Mouse (Mus musculus) midbrain, embryonic 11.5 days (tissue): ENCODE results near the gene Atpif1. TPM values are rescaled to one million over a fixed set of nuclear protein-coding genes. Genes with fewer than 3 reads are reported as not detected.

ENCODE experiments used
- ATAC-seq: fragments of 200-750 bp; cut with Nextera tagmentation; 2 replicates; pipeline ENCODE4 v1.8.0; 2017; ENCODE audit warnings: moderate TSS enrichment, moderate library complexity; ENCODE audit not compliant: low FRiP score
- DNase-seq: peaks from one replicate; pipeline ENCODE4 v3.0.0; 2015; ENCODE audit warnings: low spot score; ENCODE audit errors: missing footprints
- H3K27ac ChIP-seq: fragments of 300-500 bp; sonication (generic); 2 replicates; pipeline ENCODE4 v1.5.1; 2014; ENCODE audit warnings: low read depth, low read length
- H3K27me3 ChIP-seq: fragments of 300-500 bp; sonication (generic); 2 replicates; pipeline ENCODE4 v1.6.1; 2014; ENCODE audit warnings: mild to moderate bottlenecking, low read length, moderate library complexity, mixed read lengths; ENCODE audit not compliant: control insufficient read depth, insufficient read depth
- H3K36me3 ChIP-seq: fragments of 300-500 bp; sonication (generic); 2 replicates; pipeline ENCODE4 v1.6.1; 2014; ENCODE audit warnings: mild to moderate bottlenecking, low read length, moderate library complexity, mixed read lengths; ENCODE audit not compliant: control insufficient read depth, insufficient read depth
- H3K4me1 ChIP-seq: fragments of 300-500 bp; sonication (generic); 2 replicates; pipeline ENCODE4 v1.6.1; 2014; ENCODE audit warnings: low read length; ENCODE audit not compliant: control insufficient read depth, insufficient read depth
- H3K4me2 ChIP-seq: fragments of 300-500 bp; sonication (generic); 2 replicates; pipeline ENCODE4 v1.6.1; 2014; ENCODE audit warnings: mild to moderate bottlenecking, moderate library complexity
- H3K4me3 ChIP-seq: fragments of 300-500 bp; sonication (generic); 2 replicates; pipeline ENCODE4 v1.5.1; 2014; ENCODE audit warnings: low read depth, low read length
- H3K9ac ChIP-seq: fragments of 300-500 bp; sonication (generic); 2 replicates; pipeline ENCODE4 v1.6.1; 2014; ENCODE audit warnings: low read length
- H3K9me3 ChIP-seq: fragments of 300-500 bp; sonication (generic); 2 replicates; pipeline ENCODE4 v1.6.1; 2016; ENCODE audit warnings: low read length; ENCODE audit not compliant: control insufficient read depth
- WGBS: fragments of 180-500 bp; shearing (Covaris S2); extraction: QIAGEN DNeasy Blood & Tissue Kit; methylation state at CpG from one replicate; pipeline ENCODE4 v1.1.7; 2014; 5-methylcytosine and 5-hydroxymethylcytosine counted together
- polyA plus RNA-seq: library from polyadenylated mRNA; unstranded; fragments of >200 nt; fragmentation: Nextera tagmentation; extraction: Ambion mirVana; gene quantifications from 2 replicates; pipeline ENCODE4 v1.2.1, GENCODE M21; 2014

Gene Atpif1
- polyA plus RNA-seq, 1 experiment from 2014 or later = 1,016 TPM

DNA sequence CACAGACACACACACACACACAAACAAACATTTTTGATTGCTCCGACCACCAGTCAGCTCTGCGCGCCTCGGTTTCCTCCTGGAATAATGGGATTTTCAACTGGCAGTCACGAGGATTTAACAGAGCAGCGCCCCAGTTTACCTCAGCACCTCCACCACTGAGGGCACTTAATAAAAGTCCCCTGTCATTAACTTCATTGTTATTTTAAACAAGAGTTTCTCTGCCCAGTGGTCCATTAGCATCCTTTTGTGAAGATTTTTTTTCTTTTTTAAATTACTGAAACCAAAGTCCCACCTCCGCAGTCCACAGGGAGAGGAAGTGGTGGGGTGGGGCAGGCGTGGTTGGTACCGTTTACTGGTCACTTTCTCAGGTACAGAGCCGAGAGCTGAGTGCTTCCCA is 27.7 kb downstream of the Atpif1 start:
- ATAC-seq (no peak), DNase-seq (no peak)
- no peak overlapping the region for H3K4me2 ChIP-seq
- no peak overlapping the region for H3K27ac ChIP-seq
- no peaks in the 10 kb centered on the region for H3K36me3 ChIP-seq
- WGBS = 28% methylated on average over 10 of the region's 10 CpGs
- H3K4me1 ChIP-seq = peaks cover 2% of the 10 kb centered on the region; the same call in 1 of the 2 replicates
- no peaks in the 10 kb centered on the region for H3K27me3 ChIP-seq
- H3K9ac ChIP-seq = no peak overlapping the region
- H3K4me3 ChIP-seq = no peak overlapping the region
- no peaks in the 10 kb centered on the region for H3K9me3 ChIP-seq

DNA sequence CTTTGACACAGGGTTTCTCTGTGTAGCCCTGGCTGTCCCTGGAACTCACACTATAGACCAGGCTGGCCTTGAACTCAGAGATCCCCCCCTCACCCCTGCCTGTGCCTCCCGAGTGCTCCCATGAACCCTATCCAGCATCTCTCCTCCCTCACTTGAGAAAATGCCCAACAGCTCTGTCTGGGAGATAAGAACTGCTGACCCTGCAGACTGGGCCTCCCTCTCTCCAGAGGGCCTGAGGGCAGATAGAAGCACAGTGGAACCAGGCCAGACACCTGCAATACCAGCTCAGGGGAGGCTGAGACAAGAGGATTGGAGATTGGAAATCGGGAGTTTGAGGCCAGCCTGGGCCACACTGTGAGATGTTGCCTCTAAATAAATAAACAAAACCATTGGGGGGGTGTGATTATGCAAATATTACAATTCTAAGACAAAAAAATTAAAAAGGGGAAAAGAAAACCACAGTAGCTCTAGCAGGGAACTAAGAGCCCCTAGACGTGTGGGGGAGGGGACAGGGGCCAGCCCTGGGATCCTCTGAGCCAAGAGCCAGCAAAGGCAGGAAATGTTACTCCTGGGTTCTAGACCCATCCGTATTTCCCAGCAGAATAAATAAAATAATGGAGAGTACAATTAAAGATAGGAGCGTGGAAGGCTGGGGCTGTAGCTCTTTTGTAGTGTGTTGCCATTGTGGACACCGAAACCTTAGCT is 28.3 kb downstream of the Atpif1 start:
- Histone ChIP-seq H3K4me2 (no peak overlapping the region), H3K4me3 (no peak overlapping the region)

DNA sequence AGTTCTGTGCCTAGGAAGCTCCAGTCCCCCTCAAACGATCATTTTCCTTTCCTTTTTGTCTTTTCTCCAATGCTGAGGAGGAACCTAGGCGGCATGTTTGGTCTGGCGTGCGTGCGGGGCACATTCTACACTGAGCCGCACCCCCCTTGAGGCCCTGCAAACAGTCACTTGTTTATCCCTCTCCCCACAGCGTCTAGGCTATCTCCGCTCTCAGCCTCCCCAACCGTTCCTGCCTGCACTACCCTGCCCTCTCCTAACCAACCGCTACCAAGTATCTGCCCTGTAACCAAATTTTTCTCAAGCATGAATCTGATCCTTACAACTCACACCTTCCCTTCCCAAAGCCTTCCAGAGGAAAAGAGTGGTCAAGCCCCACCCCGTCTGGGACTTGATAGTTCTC is 30.1 kb downstream of the Atpif1 start:
- WGBS = 86% methylated on average over 11 of the region's 11 CpGs
- no peaks in the 10 kb centered on the region for H3K9me3 ChIP-seq
- ATAC-seq (no peak), DNase-seq (no peak)
- H3K4me1 ChIP-seq = no peaks in the 10 kb centered on the region; the same call in 1 of the 2 replicates
- H3K36me3 ChIP-seq = peaks cover 2% of the 10 kb centered on the region; the same call in 1 of the 2 replicates
- H3K27ac ChIP-seq = no peak overlapping the region
- H3K9ac ChIP-seq = no peak overlapping the region
- H3K4me2 ChIP-seq = no peak overlapping the region
- no peak overlapping the region for H3K4me3 ChIP-seq
- no peaks in the 10 kb centered on the region for H3K27me3 ChIP-seq

More for the DNA sequence above, 28.3 kb downstream of the Atpif1 start:
- Histone ChIP-seq H3K27ac (no peak overlapping the region), H3K4me1 (peaks cover 2% of the 10 kb centered on the region; the same call in 1 of the 2 replicates), H3K27me3 (no peaks in the 10 kb centered on the region), H3K9me3 (no peaks in the 10 kb centered on the region), H3K36me3 (no peaks in the 10 kb centered on the region), H3K9ac (no peak overlapping the region)
- WGBS = 62% methylated on average over 6 of the region's 6 CpGs
- ATAC-seq (no peak), DNase-seq (no peak)

DNA sequence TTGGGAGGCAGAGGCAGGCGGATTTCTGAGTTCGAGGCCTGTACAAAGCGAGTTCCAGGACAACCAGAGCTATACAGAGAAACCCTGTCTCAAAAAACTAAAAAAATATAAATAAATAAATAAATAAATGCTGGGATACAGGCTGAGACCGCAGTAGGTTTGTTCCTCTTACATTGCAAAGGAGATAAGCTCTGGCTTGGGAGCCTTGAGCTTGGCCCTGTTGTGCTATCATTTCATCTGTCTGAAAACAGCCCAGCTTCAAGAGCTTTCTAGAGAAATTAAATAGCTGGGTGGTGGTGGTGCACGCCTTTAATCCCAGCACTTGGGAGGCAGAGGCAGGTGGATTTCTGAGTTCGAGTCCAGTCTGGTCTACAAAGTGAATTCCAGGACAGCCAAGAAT is 31.8 kb downstream of the Atpif1 start:
- Histone ChIP-seq H3K4me1 (no peaks in the 10 kb centered on the region), H3K36me3 (peaks cover 5% of the 10 kb centered on the region; the same call in 1 of the 2 replicates), H3K9me3 (no peaks in the 10 kb centered on the region), H3K4me2 (no peak overlapping the region), H3K9ac (no peak overlapping the region), H3K4me3 (no peak overlapping the region), H3K27ac (no peak overlapping the region), H3K27me3 (no peaks in the 10 kb centered on the region)
- 97% methylated on average over 6 of the region's 6 CpGs for WGBS
- DNase-seq = no peak
- ATAC-seq = no peak

DNA sequence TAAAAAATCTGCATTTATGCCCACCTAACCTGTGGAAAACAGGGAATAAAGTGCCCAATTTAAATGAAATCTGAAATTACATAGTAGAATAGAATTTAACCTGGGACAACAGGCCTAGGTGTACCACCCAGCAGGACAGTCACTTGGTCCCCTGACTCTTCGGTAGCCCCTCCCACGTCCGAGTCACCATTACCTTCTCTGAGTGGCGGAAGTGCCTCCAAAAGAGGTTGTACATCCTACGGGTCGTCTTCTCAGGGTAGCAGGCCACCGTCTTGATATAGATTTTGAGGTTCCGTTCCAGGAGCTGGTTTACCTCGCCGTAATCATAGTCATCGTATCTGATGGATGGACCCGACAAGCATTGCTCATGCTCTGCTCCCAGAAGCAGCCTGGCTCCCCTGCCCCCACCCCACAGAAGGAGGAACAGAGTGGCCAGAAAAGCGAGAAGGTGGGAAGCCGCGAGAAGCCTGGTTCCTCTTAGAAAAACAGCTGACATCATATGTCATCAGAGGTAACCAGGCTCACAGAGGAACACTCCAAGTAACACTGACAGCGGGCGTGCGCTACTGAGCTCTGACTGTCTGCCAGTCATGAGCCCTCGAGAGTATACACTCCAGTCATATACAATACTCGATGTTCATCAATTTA is 39.1 kb downstream of the Atpif1 start:
- Histone ChIP-seq H3K4me1 (no peaks in the 10 kb centered on the region), H3K27ac (no peak overlapping the region), H3K4me3 (no peak overlapping the region), H3K27me3 (no peaks in the 10 kb centered on the region), H3K9me3 (no peaks in the 10 kb centered on the region), H3K4me2 (no peak overlapping the region), H3K9ac (no peak overlapping the region), H3K36me3 (peaks cover 5% of the 10 kb centered on the region; the same call in 1 of the 2 replicates)
- ATAC-seq (no peak), DNase-seq (peak; percentile 37)
- WGBS = 91% methylated on average over 20 of the region's 20 CpGs

DNA sequence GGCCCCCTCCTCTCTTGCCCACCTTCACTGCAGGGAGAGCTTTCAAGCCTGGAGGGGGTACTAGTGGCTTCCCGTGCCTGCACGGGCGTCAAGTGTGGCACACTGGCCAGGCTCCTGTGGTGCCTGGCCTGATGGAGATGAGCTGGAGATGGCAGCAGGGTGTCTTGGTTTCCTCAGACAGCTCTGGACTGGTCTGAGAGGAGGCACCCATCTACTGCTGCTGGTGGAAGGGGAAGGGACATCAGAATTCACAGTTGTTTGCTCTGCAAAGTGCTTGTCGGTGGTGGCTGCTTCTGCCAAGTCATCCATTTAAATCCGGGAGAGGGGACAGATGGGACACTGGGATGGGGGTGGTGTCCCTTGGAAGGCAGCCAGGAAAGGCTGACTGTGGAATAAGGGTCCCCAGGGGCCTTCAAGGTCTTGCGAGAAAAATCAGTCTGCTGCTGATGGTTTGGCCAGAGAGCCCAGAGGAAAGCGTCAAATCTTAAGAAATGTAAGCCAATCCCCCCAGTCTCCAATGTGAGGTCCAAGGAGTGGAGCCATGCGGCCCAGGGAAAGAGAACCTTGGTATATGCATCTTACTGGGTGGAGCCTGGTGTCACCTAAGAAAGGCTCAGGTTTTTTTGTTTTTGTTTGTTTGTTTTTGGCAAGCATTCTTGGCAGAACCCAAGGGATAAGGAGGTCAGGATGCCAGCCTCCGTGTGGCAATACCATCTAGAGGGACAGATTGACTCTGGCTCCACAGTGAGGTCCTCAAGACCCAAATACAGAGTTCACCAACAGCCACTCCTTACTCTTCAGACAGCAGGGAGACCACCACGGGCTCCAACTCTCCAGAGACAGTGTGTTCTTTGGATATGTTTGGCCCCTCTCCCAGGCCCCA is 41.0 kb downstream of the Atpif1 start:
- Histone ChIP-seq H3K27ac (no peak overlapping the region), H3K27me3 (no peaks in the 10 kb centered on the region), H3K9me3 (no peaks in the 10 kb centered on the region), H3K36me3 (no peaks in the 10 kb centered on the region), H3K4me1 (no peaks in the 10 kb centered on the region), H3K4me3 (no peak overlapping the region), H3K4me2 (no peak overlapping the region), H3K9ac (no peak overlapping the region)
- DNase-seq (peak; percentile 59), ATAC-seq (no peak)
- 81% methylated on average over 10 of the region's 10 CpGs for WGBS

DNA sequence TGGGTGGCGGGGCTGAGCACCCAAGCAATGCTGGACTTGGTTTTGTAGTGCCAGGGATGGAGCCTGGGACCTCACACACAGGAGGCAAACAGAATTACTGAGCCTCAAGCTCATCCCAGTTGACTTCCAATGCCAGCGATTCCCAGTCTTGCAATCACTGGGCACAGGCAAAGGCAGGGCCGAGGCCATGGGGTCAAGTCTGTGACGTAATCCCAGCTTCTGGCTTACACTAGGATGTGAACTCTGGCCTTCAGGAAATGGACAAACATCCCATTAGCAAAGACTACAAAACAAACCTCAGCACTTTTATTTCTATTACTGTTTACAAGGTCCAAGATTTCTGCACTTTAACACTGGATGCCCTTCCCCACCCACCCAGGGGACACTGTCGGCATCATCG is 41.7 kb downstream of the Atpif1 start:
- Histone ChIP-seq H3K9ac (no peak overlapping the region), H3K27me3 (no peaks in the 10 kb centered on the region), H3K4me2 (no peak overlapping the region), H3K27ac (no peak overlapping the region), H3K9me3 (no peaks in the 10 kb centered on the region), H3K4me3 (no peak overlapping the region), H3K4me1 (no peaks in the 10 kb centered on the region), H3K36me3 (no peaks in the 10 kb centered on the region)
- 83% methylated on average over 6 of the region's 6 CpGs for WGBS
- DNase-seq = no peak
- no peak for ATAC-seq

DNA sequence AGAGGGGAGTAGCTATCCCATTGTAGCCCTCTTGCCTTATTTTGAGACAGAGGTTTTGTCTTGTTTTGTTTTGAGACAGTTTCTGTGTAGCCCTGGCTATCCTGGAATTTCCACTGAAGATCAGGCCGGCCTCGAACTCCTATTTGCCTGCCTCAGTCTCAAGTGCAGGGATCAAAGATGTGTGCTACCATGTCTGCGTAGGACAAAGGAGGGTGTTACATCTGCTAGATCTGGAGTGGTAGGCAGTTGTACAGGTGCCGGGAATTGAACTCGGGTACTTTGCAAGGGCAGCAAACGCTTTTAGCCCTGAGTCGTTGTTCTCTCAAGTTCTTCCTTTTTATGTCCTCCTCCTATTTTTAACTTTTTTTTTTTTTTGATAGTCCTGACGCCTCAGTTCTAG is 42.4 kb downstream of the Atpif1 start:
- 91% methylated on average over 8 of the region's 8 CpGs for WGBS
- Histone ChIP-seq H3K27me3 (no peaks in the 10 kb centered on the region), H3K9ac (no peak overlapping the region), H3K9me3 (no peaks in the 10 kb centered on the region), H3K36me3 (no peaks in the 10 kb centered on the region), H3K27ac (no peak overlapping the region), H3K4me1 (no peaks in the 10 kb centered on the region), H3K4me3 (no peak overlapping the region), H3K4me2 (no peak overlapping the region)
- DNase-seq (no peak), ATAC-seq (no peak)
